Mouse (Mus musculus): ENCODE measurements around the gene Nop14. TPM values are rescaled to one million over a fixed set of nuclear protein-coding genes. Genes with fewer than 3 reads are reported as not detected.
"Not testable (repeated sequence)": the region's sequence is repeated elsewhere in the genome, so short reads cannot be mapped to it uniquely, and the experiment has no call there.

Gene Nop14
- total RNA-seq, 2 experiments from 2014 or later, result 11.0 to 14.4 TPM

DNA sequence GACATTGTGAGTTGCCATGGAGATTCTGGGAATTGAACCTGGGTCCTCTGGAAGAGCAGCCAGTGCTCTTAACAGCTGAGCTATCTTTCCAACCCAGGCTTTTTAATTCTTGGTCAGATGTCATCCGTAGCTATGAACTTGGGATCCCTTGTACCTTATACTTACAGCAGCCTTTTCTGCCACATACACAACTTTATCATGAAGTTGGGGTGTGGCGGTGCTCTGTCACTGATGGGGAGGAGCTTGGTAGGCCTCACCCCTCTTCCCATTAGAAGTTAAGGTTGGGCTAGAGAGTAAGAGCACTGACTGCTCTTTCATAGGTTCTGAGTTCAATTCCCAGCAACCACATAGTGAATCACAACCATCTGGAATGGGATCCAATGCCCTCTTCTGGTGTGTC is 27.0 kb downstream of the Nop14 start:
- no peak for DNase-seq

DNA sequence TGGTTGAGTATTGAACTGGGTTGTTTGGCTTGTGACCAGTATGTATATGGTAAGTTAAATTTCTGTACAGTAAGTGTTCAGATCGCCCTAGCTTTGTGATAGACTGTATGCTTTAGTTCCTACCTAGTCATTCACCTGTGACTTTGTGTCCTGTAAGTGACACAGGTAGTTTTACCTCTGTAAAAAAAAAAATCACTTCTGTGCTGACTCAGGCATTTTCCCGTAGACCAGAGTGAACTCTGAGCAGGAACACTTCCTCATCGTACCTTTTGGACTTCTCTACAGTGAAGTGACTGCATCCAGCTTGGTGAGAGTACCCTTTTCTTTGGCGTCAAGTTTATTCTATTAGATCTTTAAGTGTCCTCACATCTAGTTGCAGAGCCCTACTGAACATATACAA is 50.0 kb downstream of the Nop14 start:
- no peak for DNase-seq

DNA sequence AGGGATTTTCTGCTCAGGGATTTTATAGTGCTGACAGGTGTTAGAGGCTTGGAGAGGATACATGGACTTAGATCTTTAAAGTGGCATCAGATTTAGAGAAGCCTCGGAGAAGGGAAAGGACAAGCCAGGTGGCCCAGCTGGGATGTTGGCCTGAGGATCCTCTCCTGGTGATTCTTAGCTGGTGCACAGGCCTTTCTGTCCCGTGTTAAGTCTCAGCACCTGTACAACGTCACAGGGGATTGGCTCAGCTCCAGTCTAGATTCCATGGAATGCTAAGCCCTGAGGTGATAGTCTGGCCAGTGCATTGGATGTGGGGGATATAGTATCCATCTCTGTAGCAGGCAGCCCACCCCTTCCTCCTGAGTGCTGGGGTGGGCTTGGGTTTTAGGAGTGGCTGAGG is 51.7 kb downstream of the Nop14 start:
- DNase-seq, result no peak

DNA sequence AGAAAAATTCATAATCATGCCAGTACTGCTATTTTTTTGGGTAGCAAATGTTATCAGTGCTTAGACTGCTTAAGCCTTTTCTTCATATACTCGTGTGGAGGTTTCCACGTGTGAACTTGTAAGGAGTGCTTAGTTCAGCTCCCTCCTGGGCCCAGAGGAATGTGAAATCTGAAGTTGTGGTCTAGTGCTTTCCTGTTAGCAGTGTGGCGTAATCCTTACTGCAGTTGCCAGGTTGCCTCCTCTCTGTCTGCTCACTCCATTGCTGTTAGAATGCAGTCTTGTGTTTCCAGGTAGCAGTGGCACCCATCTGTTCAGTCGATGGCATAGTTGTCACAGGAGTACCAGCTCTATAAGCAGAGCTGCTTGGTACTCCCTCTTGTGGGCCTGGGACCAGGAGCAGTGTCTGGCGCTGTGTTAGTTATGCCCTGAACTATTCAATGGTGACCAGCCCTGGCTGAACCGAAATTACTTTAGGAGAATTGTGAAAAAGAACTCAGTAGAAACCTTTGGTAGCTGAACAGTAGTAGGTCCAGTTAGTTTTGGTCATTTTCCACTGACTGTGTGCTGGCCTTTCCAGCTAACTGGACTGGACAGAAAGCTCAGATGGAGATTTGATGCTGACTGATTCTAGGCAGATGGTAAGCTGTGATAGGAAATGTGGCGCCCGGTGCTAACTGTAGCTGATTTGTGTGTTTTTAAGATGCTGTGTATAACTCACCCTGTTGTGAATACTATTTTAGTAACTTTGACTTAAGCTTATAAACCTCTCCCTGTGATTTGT is 52.7 kb downstream of the Nop14 start:
- DNase-seq, result no peak

DNA sequence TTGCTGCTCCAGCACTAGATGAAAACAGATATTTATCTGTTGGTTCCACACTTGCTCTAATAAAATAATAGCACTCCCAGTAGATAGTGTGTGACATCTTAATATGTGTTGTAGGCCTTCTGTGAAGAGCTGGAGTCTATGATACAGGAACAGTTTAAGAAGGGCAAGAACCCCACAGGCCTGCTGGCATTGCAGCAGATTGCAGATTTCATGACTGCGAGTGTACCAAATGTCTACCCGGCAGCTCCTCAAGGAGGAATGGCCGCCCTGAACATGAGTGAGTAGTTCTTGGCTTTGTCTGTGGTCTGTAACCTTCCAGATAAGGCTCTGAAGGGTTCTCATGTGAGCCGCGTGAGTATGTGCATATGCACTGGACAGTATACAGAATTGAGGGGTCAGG is 55.4 kb downstream of the Nop14 start:
- no peak for DNase-seq

DNA sequence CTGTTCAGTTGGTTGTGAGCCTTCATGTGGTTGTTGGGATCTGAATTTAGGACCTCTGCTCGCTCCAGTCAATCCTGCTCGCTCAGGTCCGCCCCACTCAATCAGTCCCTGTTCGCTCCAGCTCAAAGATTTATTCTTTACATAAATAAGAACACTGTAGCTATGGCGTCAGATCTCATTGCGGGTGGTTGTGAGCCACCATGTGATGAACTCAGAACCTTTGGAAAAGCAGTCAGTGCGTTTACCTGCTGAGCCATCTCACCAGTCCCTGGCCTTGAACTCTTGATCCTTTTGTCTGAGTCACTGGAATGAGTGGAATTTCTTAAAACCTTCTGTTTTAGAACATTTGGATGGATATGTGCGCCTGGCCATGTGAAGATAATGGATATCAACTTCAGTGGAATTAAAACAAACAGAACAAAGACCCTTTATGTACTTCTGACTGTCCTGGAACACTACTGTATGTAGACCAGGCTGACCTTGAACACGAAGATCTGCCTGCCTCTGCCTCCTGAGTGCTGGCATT is 66.7 kb downstream of the Nop14 start:
- DNase-seq, result no peak

DNA sequence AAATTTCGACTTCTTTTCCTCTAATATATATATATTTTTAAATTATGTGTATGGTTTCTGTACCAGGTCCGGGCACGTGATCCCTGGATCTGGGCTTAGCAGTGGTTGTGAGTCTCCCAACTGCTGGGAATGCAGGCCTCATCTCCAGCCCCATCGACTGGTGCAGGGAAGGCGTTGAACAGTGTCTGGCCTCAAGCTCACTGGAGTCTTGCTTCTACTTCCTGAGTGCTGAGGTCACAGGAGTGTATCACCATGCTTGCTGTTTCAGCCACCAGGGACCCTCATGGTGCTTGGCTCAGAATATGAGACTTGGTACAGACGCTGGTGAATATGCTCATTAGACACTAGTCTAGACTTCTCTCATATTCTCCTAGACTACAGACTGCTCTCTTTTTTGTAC is 67.3 kb downstream of the Nop14 start:
- DNase-seq, result no peak

DNA sequence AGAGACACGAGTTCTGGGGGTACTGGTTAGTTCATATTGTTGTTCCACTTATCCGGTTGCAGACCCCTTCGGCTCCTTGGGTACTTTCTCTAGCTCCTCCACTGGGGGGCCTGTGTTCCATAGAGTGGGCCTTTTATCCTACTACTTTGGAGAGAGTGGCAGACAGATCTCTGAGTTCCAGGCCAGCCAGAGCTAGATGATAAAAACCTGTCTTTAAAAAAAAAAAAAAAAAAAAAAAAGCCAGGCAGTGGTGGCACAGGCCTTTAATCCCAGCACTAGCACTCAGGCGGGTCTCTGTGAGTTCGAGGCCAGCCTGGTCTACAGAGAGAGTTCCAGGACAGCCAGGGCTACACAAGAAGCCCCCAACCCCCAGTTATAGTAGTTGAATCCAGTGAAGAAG is 67.7 kb downstream of the Nop14 start:
- not testable (repeated sequence) for DNase-seq

DNA sequence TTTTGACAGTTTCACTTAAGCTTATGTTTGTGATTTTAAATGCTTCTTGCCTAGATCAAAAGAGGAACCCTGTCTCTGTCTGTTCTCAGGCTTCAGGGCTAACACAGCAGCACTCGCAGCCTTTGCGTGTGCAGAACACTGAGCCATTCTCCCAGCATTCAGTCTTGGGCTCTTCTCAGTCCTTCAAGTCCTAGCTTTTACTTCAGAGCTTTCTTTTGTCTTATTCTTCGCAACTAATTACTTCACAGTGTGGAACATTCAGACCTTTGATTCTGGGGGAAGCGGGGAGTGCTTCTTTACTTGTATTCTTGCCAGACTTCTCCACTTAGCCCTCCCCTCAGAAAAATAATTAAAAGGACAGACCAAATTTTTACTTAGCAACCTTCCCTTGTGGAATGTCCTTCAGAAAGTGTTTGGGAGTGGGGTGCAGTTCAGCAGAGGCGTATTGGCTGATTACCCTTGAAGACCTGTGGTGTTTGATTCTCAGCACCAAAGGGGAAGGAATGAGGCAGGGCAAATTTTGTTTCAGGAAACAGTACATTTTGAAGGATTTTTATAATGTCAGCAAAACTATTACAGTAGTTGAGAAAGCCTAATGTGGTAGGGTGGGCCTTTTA is 68.5 kb downstream of the Nop14 start:
- DNase-seq, result no peak

DNA sequence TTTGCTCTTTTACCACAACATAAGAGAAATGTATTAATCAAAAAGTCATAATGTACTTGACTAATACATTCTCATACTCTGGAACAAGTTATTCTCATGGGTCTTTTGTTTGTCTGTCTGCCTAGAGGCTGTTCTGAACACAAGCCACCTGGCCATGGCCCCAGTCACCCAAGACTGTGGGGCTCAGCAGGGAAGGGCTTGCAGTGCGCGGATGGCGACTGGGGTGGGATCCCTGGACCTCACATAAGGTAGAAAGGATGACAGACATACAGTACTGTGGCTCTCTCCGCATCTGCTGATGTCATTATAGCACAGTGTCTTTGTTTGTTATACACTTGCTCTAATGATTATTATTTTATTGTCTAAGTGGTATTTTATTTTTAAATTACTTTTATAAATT is 69.2 kb downstream of the Nop14 start:
- no peak for DNase-seq

DNA sequence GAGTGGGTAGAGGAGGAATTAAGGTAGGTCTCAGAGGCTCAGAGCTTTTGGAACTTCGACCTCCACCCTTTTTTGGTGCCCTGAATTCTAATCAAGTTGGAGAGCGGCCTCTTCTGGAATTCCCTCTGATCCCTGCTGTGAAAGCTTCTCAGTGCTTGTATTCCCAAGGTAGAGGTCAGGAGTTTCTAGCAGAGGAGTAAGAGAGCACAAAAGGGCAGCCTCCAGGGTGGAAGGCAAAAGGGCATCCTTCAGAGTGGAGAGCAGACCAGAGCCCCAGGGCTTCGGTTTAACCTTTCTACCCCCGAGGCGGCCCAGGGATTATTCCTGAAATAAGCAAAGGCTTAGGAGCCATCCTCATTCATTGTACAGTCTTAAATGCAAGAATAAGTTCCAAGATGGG is 69.9 kb downstream of the Nop14 start:
- DNase-seq, result no peak

Other genes with a start within 250 kb of the Nop14 start
- gene Tnip2, start 146.2 kb downstream of the Nop14 start, total RNA-seq (2021), result 1 to 10 TPM; 3.3 to 6.0 TPM
- gene Sh3bp2, start 134.3 kb downstream of the Nop14 start, total RNA-seq (2021), result 1 to 10 TPM; 3.3 to 6.2 TPM
- 100 to 1,000 TPM in 1 of 2 experiments, 10 to 100 TPM in 1; 92.4 to 125 TPM for gene Add1, start 86.5 kb downstream of the Nop14 start, total RNA-seq (2021)
- 10 to 100 TPM; 15.0 to 17.5 TPM for gene Mfsd10, start 22.9 kb downstream of the Nop14 start, total RNA-seq (2021)
- gene Grk4, start 231 bp upstream of the Nop14 start, total RNA-seq (2021), result 1 to 10 TPM; 1.4 to 1.5 TPM
- 10 to 100 TPM in 1 of 2 experiments, 1 to 10 TPM in 1; 9.9 to 14.1 TPM for gene Htt, start 101.6 kb upstream of the Nop14 start, total RNA-seq (2021)
- under 1 TPM; 0.14 to 0.97 TPM for gene Msantd1, start 247.9 kb upstream of the Nop14 start, total RNA-seq (2021)